In genomic region chr3:129296994-129297393, GRCm38 (mm10) we compare ENCODE assay signal across 9 mouse cellular contexts. TPM values are rescaled to one million over a fixed set of nuclear protein-coding genes. Genes with fewer than 3 reads are reported as not detected.
A peak's percentile ranks its signal among the peaks of the same experiment; 100 is the strongest.
DNase-seq lines count a peak whose midpoint lies in the region; ATAC-seq and TF ChIP-seq lines count a peak whose summit lies in the region.
"Had no signal": no experiment of that assay in that cellular context is flagged by ENCODE, and none has a peak within 500 bp of the region (broad histone marks: within the 10 kb centered on the region; RNA-seq: fewer than 3 reads in every experiment).

No protein-coding gene starts in this region.

- no peak overlapping the region for H3K4me3 ChIP-seq in lung, adult 2 months (replicated peaks; ENCODE audit: extremely low read depth, low read depth, low read length)
- H3K4me3 ChIP-seq in brown adipose tissue, adult 24 weeks (ENCODE audit: insufficient read depth, low read depth, low read length) = no peak overlapping the region
- H3K4me3 ChIP-seq: limb, embryonic 12.5 days had no signal

- intact Hi-C loops in left cerebral cortex, postnatal 25 days (cut with DNase I) = no loop called here

- no peaks in the 10 kb centered on the region; the same call in 1 of the 2 replicates for H3K4me1 ChIP-seq in lung, adult 2 months (ENCODE audit: control insufficient read depth, insufficient read depth, low read length)
- H3K4me1 ChIP-seq in brown adipose tissue, adult 24 weeks (ENCODE audit: control insufficient read depth, insufficient read depth, insufficient read length, low read length) = no peaks in the 10 kb centered on the region
- H3K4me1 ChIP-seq: limb, embryonic 12.5 days had no signal

- DNase-seq in lung, adult 18-20 months = peak; percentile 38 to 60
- no peak for DNase-seq in lung, adult 2 months
- DNase-seq in kidney, postnatal 36 days = peak; percentile 58
- DNase-seq in right cerebral cortex, postnatal 36 days (ENCODE audit: low spot score in 2 of 2) = no peak
- no peak for DNase-seq in left cerebral cortex, postnatal 25 days (ENCODE audit: low spot score in 2 of 2)
- no peak for DNase-seq in spleen, postnatal 10 days (ENCODE audit: low spot score in 2 of 2)

- WGBS in lung, adult 2 months = 34% methylated on average over 5 of the region's 5 CpGs

- no peak for TF ChIP-seq POLR2A in lung, adult 2 months (IDR thresholded peaks at IDR 0.05; ENCODE audit: borderline replicate concordance, extremely low read depth, low read depth, low read length)

- H3K27ac ChIP-seq in brown adipose tissue, adult 24 weeks (replicated peaks; ENCODE audit: low read depth, low read length) = peak overlapping the region; percentile 39; the same call in 1 of the 2 replicates
- H3K27ac ChIP-seq: limb, embryonic 12.5 days had no signal

- TF ChIP-seq CTCF in lung, adult 2 months (IDR thresholded peaks at IDR 0.05; ENCODE audit: insufficient read depth, low read length) = no peak

- ATAC-seq in monocyte, adult 5-6 weeks (replicated peaks; ENCODE audit: insufficient number of reproducible peaks, low FRiP score, low TSS enrichment, poor library complexity, severe bottlenecking) = peak; percentile 83

RNA-seq across cellular contexts. Expression of gene Enpep, which starts 35.5 kb away (rescaled TPM):
- polyA plus RNA-seq in lung, adult 2 months (2012; rRNA removed) = 27.6 and 46.6 TPM in 2 replicates
- 13.1 and 13.4 TPM in 2 replicates for polyA plus RNA-seq in brown adipose tissue, adult 24 weeks (2012; ENCODE audit: insufficient read depth, insufficient read length, missing spikeins)
- total RNA-seq in monocyte, adult 5-6 weeks (2017) = 0.19 TPM in 1 of 3 replicates, not detected in the others
- total RNA-seq in left cerebral cortex, postnatal 25 days (2021) = 1 to 10 TPM; 1.3 to 1.7 TPM

Comparison
In these comparisons a context has a peak if more than half of its experiments do, and no peak if none do; other contexts are left out.
1. DNase-seq: peak in lung, adult 18-20 months (2 of 2) and kidney, postnatal 36 days (2 of 2); none in lung, adult 2 months (single experiment), right cerebral cortex, postnatal 36 days (0 of 2), left cerebral cortex, postnatal 25 days (0 of 2) and spleen, postnatal 10 days (0 of 2).